Mouse (Mus musculus) embryonic fibroblast, embryonic 13.5 days (primary cell): ENCODE results near the gene Wfdc13. TPM values are rescaled to one million over a fixed set of nuclear protein-coding genes. Genes with fewer than 3 reads are reported as not detected.

Experiments
- H3K27ac ChIP-seq: 2 replicates; pipeline ENCODE4 v1.5.1; 2012; ENCODE audit warnings: low read length, control low read depth, inconsistent platforms; ENCODE audit not compliant: insufficient read depth
- H3K4me1 ChIP-seq: 2 replicates; pipeline ENCODE4 v1.6.1; 2011; ENCODE audit warnings: low read length; ENCODE audit not compliant: control insufficient read depth, insufficient read depth
- H3K4me3 ChIP-seq: 2 replicates; pipeline ENCODE4 v1.5.1; 2011; ENCODE audit warnings: mild to moderate bottlenecking, control low read depth, low read length; ENCODE audit not compliant: insufficient read depth
- CTCF ChIP-seq: IDR thresholded peaks from 2 replicates; pipeline ENCODE4 v1.5.1; 2011; ENCODE audit warnings: mild to moderate bottlenecking, control low read depth, low read length, moderate library complexity, borderline replicate concordance; ENCODE audit not compliant: insufficient read depth
- POLR2A ChIP-seq: IDR thresholded peaks from 2 replicates; pipeline ENCODE4 v1.6.1; 2011; ENCODE audit warnings: low read depth, mild to moderate bottlenecking, control low read depth, low read length, moderate library complexity
- polyA plus RNA-seq: library from polyadenylated mRNA; stranded (reverse); fragments of >200 nt; gene quantifications from 2 replicates; pipeline ENCODE4 v1.2.4, GENCODE M21; 2011; ENCODE audit warnings: low read depth; ENCODE audit not compliant: missing spikeins, insufficient read length

The Wfdc13 gene
- not detected in 2 replicates for polyA plus RNA-seq

GRCm38 (mm10) chr2:164684807-164685206 lies at the start of gene Wfdc13:
TSS of gene Wfdc13 (plus strand) at chr2:164685107.
- Histone ChIP-seq H3K4me1 (no peaks in the 10 kb centered on the region), H3K27ac (no peak within 1 kb of the TSS), H3K4me3 (no peak within 1 kb of the TSS)
- TF ChIP-seq CTCF: no peak
- TF ChIP-seq POLR2A: no peak

GRCm38 (mm10) chr2:164635266-164635665 lies 49.6 kb upstream of the Wfdc13 start:
- TF ChIP-seq CTCF: no peak
- no peak for TF ChIP-seq POLR2A
- Histone ChIP-seq H3K4me3 (no peak overlapping the region), H3K4me1 (no peaks in the 10 kb centered on the region)

GRCm38 (mm10) chr2:164638696-164639095 lies 46.2 kb upstream of the Wfdc13 start, which contains the start of gene Wfdc16:
TSS of gene Wfdc16 (minus strand) at chr2:164638796.
- no peaks in the 10 kb centered on the region for H3K4me1 ChIP-seq
- no peak within 1 kb of the TSS for H3K27ac ChIP-seq
- H3K4me3 ChIP-seq: no peak within 1 kb of the TSS
- TF ChIP-seq CTCF (no peak), POLR2A (no peak)

More at GRCm38 (mm10) chr2:164635266-164635665, 49.6 kb upstream of the Wfdc13 start:
- no peak overlapping the region for H3K27ac ChIP-seq

GRCm38 (mm10) chr2:164641129-164641528 lies 43.8 kb upstream of the Wfdc13 start:
- Histone ChIP-seq H3K4me1 (no peaks in the 10 kb centered on the region), H3K27ac (no peak overlapping the region), H3K4me3 (no peak overlapping the region)
- TF ChIP-seq POLR2A (no peak), CTCF (no peak)

GRCm38 (mm10) chr2:164641881-164642673 lies 42.8 kb upstream of the Wfdc13 start:
- Histone ChIP-seq H3K4me3 (no peak overlapping the region), H3K4me1 (no peaks in the 10 kb centered on the region), H3K27ac (no peak overlapping the region)
- TF ChIP-seq CTCF (no peak), POLR2A (no peak)

GRCm38 (mm10) chr2:164655858-164656257 lies 29.0 kb upstream of the Wfdc13 start, which contains the start of gene Wfdc10:
TSS of gene Wfdc10 (plus strand) at chr2:164656046.
- peak; percentile 56; the same call in 1 of the 2 replicates for TF ChIP-seq CTCF
- TF ChIP-seq POLR2A: no peak
- H3K4me1 ChIP-seq: no peaks in the 10 kb centered on the region

GRCm38 (mm10) chr2:164656483-164656882 lies 28.4 kb upstream of the Wfdc13 start, which contains the start of gene Wfdc9:
TSS of gene Wfdc9 (minus strand) at chr2:164656583.
- TF ChIP-seq CTCF (no peak), POLR2A (no peak)

More at GRCm38 (mm10) chr2:164655858-164656257, 29.0 kb upstream of the Wfdc13 start, which contains the start of gene Wfdc10:
- no peak within 1 kb of the TSS for H3K27ac ChIP-seq
- no peak within 1 kb of the TSS for H3K4me3 ChIP-seq

GRCm38 (mm10) chr2:164664851-164665250 lies 20.1 kb upstream of the Wfdc13 start:
- TF ChIP-seq CTCF (no peak), POLR2A (no peak)
- H3K27ac ChIP-seq: no peak overlapping the region

More at GRCm38 (mm10) chr2:164656483-164656882, 28.4 kb upstream of the Wfdc13 start, which contains the start of gene Wfdc9:
- H3K4me1 ChIP-seq: no peaks in the 10 kb centered on the region
- H3K4me3 ChIP-seq: no peak within 1 kb of the TSS
- no peak within 1 kb of the TSS for H3K27ac ChIP-seq

GRCm38 (mm10) chr2:164670261-164670660 lies 14.6 kb upstream of the Wfdc13 start:
- H3K27ac ChIP-seq: no peak overlapping the region
- no peaks in the 10 kb centered on the region for H3K4me1 ChIP-seq
- H3K4me3 ChIP-seq: no peak overlapping the region
- no peak for TF ChIP-seq POLR2A
- TF ChIP-seq CTCF: no peak

More at GRCm38 (mm10) chr2:164664851-164665250, 20.1 kb upstream of the Wfdc13 start:
- H3K4me1 ChIP-seq: no peaks in the 10 kb centered on the region
- no peak overlapping the region for H3K4me3 ChIP-seq

GRCm38 (mm10) chr2:164670938-164671337 lies 14.0 kb upstream of the Wfdc13 start:
- TF ChIP-seq CTCF (no peak), POLR2A (no peak)
- H3K4me1 ChIP-seq: no peaks in the 10 kb centered on the region

More at GRCm38 (mm10) chr2:164670938-164671337, 14.0 kb upstream of the Wfdc13 start:
- H3K27ac ChIP-seq: no peak overlapping the region
- no peak overlapping the region for H3K4me3 ChIP-seq
